Mouse (Mus musculus): ENCODE results near the gene Prickle4. TPM values are rescaled to one million over a fixed set of nuclear protein-coding genes. Genes with fewer than 3 reads are reported as not detected.

Gene Prickle4
- 0.80 and 1.3 TPM in 2 replicates for polyA plus RNA-seq (2014; fragmentation: Nextera tagmentation; extraction: Ambion mirVana)

GRCm38 (mm10) chr17:47694503-47695336 lies at the start of gene Prickle4:
Gene Prickle4, minus strand, starts transcription at chr17:47694736.
- under 1% methylated on average over 48 of the region's 82 CpGs for WGBS
- Histone ChIP-seq H3K27ac (ENCODE audit: low read depth, low read length) (peak within 1 kb of the TSS; percentile 14; the same call in 1 of the 2 replicates), H3K9ac (ENCODE audit: low read length) (peak within 1 kb of the TSS; percentile 79), H3K4me2 (ENCODE audit: low read depth, low read length, severe bottlenecking) (peak within 1 kb of the TSS; percentile 79), H3K4me1 (replicated peaks; ENCODE audit: control insufficient read depth, insufficient read depth, low read length) (peaks cover 6% of the 10 kb centered on the region; the same call in 1 of the 2 replicates), H3K4me3 (ENCODE audit: low read depth, low read length) (peak within 1 kb of the TSS; percentile 66), H3K36me3 (ENCODE audit: control insufficient read depth, insufficient read depth, low read length) (no peaks in the 10 kb centered on the region), H3K9me3 (ENCODE audit: control insufficient read depth, low read length) (no peaks in the 10 kb centered on the region), H3K27me3 (ENCODE audit: control insufficient read depth, insufficient read depth, low read length) (no peaks in the 10 kb centered on the region; the same call in 1 of the 2 replicates)
- ATAC-seq (replicated peaks; ENCODE audit: low FRiP score) = peak; percentile 95
- peak; percentile 99 for DNase-seq (ENCODE audit: low spot score)

GRCm38 (mm10) chr17:47744086-47744485 lies 49.5 kb upstream of the Prickle4 start:
- WGBS = 92% methylated on average over 14 of the region's 14 CpGs
- no peak overlapping the region for H3K9ac ChIP-seq (ENCODE audit: low read length)
- H3K4me1 ChIP-seq (replicated peaks; ENCODE audit: control insufficient read depth, insufficient read depth, low read length) = peaks cover 2% of the 10 kb centered on the region; the same call in 1 of the 2 replicates
- H3K4me3 ChIP-seq (ENCODE audit: low read depth, low read length) = no peak overlapping the region
- no peak for DNase-seq (ENCODE audit: low spot score)
- H3K9me3 ChIP-seq (ENCODE audit: control insufficient read depth, low read length) = no peaks in the 10 kb centered on the region
- no peak overlapping the region for H3K4me2 ChIP-seq (ENCODE audit: low read depth, low read length, severe bottlenecking)
- no peak overlapping the region for H3K27ac ChIP-seq (ENCODE audit: low read depth, low read length)
- H3K36me3 ChIP-seq (ENCODE audit: control insufficient read depth, insufficient read depth, low read length) = no peaks in the 10 kb centered on the region
- no peak for ATAC-seq (replicated peaks; ENCODE audit: low FRiP score)
- peaks cover 5% of the 10 kb centered on the region for H3K27me3 ChIP-seq (ENCODE audit: control insufficient read depth, insufficient read depth, low read length)

- Histone ChIP-seq H3K4me2 (ENCODE audit: low read depth, low read length, severe bottlenecking) (no peak overlapping the region), H3K27ac (ENCODE audit: low read depth, low read length) (no peak overlapping the region), H3K36me3 (ENCODE audit: control insufficient read depth, insufficient read depth, low read length) (no peaks in the 10 kb centered on the region), H3K4me1 (replicated peaks; ENCODE audit: control insufficient read depth, insufficient read depth, low read length) (peaks cover 6% of the 10 kb centered on the region; the same call in 1 of the 2 replicates), H3K9ac (ENCODE audit: low read length) (no peak overlapping the region), H3K4me3 (ENCODE audit: low read depth, low read length) (no peak overlapping the region), H3K27me3 (ENCODE audit: control insufficient read depth, insufficient read depth, low read length) (peaks cover 15% of the 10 kb centered on the region), H3K9me3 (ENCODE audit: control insufficient read depth, low read length) (no peaks in the 10 kb centered on the region)
- WGBS = 46% methylated on average over 16 of the region's 16 CpGs
- DNase-seq (ENCODE audit: low spot score) (no peak), ATAC-seq (replicated peaks; ENCODE audit: low FRiP score) (no peak)
Observed at GRCm38 (mm10) chr17:47742991-47743734, 48.6 kb upstream of the Prickle4 start.

- DNase-seq (ENCODE audit: low spot score) (no peak), ATAC-seq (replicated peaks; ENCODE audit: low FRiP score) (no peak)
- no peak overlapping the region for H3K4me2 ChIP-seq (ENCODE audit: low read depth, low read length, severe bottlenecking)
- no peaks in the 10 kb centered on the region for H3K36me3 ChIP-seq (ENCODE audit: control insufficient read depth, insufficient read depth, low read length)
- H3K27me3 ChIP-seq (ENCODE audit: control insufficient read depth, insufficient read depth, low read length) = peaks cover 23% of the 10 kb centered on the region
- WGBS = 52% methylated on average over 2 of the region's 2 CpGs
- no peak overlapping the region for H3K9ac ChIP-seq (ENCODE audit: low read length)
- H3K9me3 ChIP-seq (ENCODE audit: control insufficient read depth, low read length) = no peaks in the 10 kb centered on the region
- H3K4me1 ChIP-seq (replicated peaks; ENCODE audit: control insufficient read depth, insufficient read depth, low read length) = peaks cover 11% of the 10 kb centered on the region; the same call in 1 of the 2 replicates
- no peak overlapping the region for H3K4me3 ChIP-seq (ENCODE audit: low read depth, low read length)
- H3K27ac ChIP-seq (ENCODE audit: low read depth, low read length) = no peak overlapping the region
Observed at GRCm38 (mm10) chr17:47740186-47740585, 45.6 kb upstream of the Prickle4 start.

GRCm38 (mm10) chr17:47738879-47739798 lies 44.6 kb upstream of the Prickle4 start:
- H3K4me2 ChIP-seq (ENCODE audit: low read depth, low read length, severe bottlenecking) = peak overlapping the region; percentile 84
- DNase-seq (ENCODE audit: low spot score) (peak; percentile 58), ATAC-seq (replicated peaks; ENCODE audit: low FRiP score) (no peak)
- H3K9ac ChIP-seq (ENCODE audit: low read length) = peak overlapping the region; percentile 20
- peaks cover 23% of the 10 kb centered on the region for H3K27me3 ChIP-seq (ENCODE audit: control insufficient read depth, insufficient read depth, low read length)
- H3K9me3 ChIP-seq (ENCODE audit: control insufficient read depth, low read length) = no peaks in the 10 kb centered on the region
- WGBS = 5% methylated on average over 20 of the region's 20 CpGs
- H3K36me3 ChIP-seq (ENCODE audit: control insufficient read depth, insufficient read depth, low read length) = no peaks in the 10 kb centered on the region
- no peak overlapping the region for H3K27ac ChIP-seq (ENCODE audit: low read depth, low read length)
- peaks cover 11% of the 10 kb centered on the region; the same call in 1 of the 2 replicates for H3K4me1 ChIP-seq (replicated peaks; ENCODE audit: control insufficient read depth, insufficient read depth, low read length)
- peak overlapping the region; percentile 51; the same call in 1 of the 2 replicates for H3K4me3 ChIP-seq (ENCODE audit: low read depth, low read length)

GRCm38 (mm10) chr17:47738066-47738878 lies 43.7 kb upstream of the Prickle4 start:
- peak; percentile 71 for DNase-seq (ENCODE audit: low spot score)
- Histone ChIP-seq H3K4me1 (replicated peaks; ENCODE audit: control insufficient read depth, insufficient read depth, low read length) (peaks cover 11% of the 10 kb centered on the region; the same call in 1 of the 2 replicates), H3K27me3 (ENCODE audit: control insufficient read depth, insufficient read depth, low read length) (peaks cover 23% of the 10 kb centered on the region), H3K9ac (ENCODE audit: low read length) (peak overlapping the region; percentile 20), H3K27ac (ENCODE audit: low read depth, low read length) (no peak overlapping the region), H3K36me3 (ENCODE audit: control insufficient read depth, insufficient read depth, low read length) (no peaks in the 10 kb centered on the region), H3K9me3 (ENCODE audit: control insufficient read depth, low read length) (no peaks in the 10 kb centered on the region), H3K4me2 (ENCODE audit: low read depth, low read length, severe bottlenecking) (peak overlapping the region; percentile 84), H3K4me3 (ENCODE audit: low read depth, low read length) (peak overlapping the region; percentile 51)
- under 1% methylated on average over 50 of the region's 61 CpGs for WGBS
- ATAC-seq (replicated peaks; ENCODE audit: low FRiP score) = peak; percentile 26

- Histone ChIP-seq H3K36me3 (ENCODE audit: control insufficient read depth, insufficient read depth, low read length) (no peaks in the 10 kb centered on the region), H3K27me3 (ENCODE audit: control insufficient read depth, insufficient read depth, low read length) (peaks cover 23% of the 10 kb centered on the region), H3K4me2 (ENCODE audit: low read depth, low read length, severe bottlenecking) (peak overlapping the region; percentile 84), H3K9ac (ENCODE audit: low read length) (peak overlapping the region; percentile 47), H3K9me3 (ENCODE audit: control insufficient read depth, low read length) (no peaks in the 10 kb centered on the region), H3K4me1 (replicated peaks; ENCODE audit: control insufficient read depth, insufficient read depth, low read length) (peaks cover 11% of the 10 kb centered on the region; the same call in 1 of the 2 replicates), H3K4me3 (ENCODE audit: low read depth, low read length) (peak overlapping the region; percentile 51), H3K27ac (ENCODE audit: low read depth, low read length) (no peak overlapping the region)
- peak; percentile 81 for ATAC-seq (replicated peaks; ENCODE audit: low FRiP score)
- 1% methylated on average over 37 of the region's 60 CpGs for WGBS
- peak; percentile 84 for DNase-seq (ENCODE audit: low spot score)
Observed at GRCm38 (mm10) chr17:47737271-47738065, 42.9 kb upstream of the Prickle4 start.
